Mouse (Mus musculus): Measurements from ENCODE around the gene Qrsl1. TPM values are rescaled to one million over a fixed set of nuclear protein-coding genes. Genes with fewer than 3 reads are reported as not detected.

Gene Qrsl1
- polyA plus RNA-seq, 1 experiment, result 7.1 TPM

- no peaks in the 10 kb centered on the region for H3K4me1 ChIP-seq (ENCODE audit: control insufficient read depth, insufficient read depth, low read length)
- H3K4me3 ChIP-seq (replicated peaks; ENCODE audit: extremely low read depth, low read depth, low read length), result no peak overlapping the region
- TF ChIP-seq POLR2A (IDR thresholded peaks at IDR 0.05; ENCODE audit: borderline replicate concordance, extremely low read depth, low read depth, low read length) (no peak), CTCF (IDR thresholded peaks at IDR 0.05; ENCODE audit: insufficient read depth, low read length) (no peak)
- DNase-seq, result no peak
- 93% methylated on average over 16 of the region's 16 CpGs for WGBS
Observed at GRCm38 (mm10) chr10:43888976-43889375, 12.6 kb downstream of the Qrsl1 start.

DNA sequence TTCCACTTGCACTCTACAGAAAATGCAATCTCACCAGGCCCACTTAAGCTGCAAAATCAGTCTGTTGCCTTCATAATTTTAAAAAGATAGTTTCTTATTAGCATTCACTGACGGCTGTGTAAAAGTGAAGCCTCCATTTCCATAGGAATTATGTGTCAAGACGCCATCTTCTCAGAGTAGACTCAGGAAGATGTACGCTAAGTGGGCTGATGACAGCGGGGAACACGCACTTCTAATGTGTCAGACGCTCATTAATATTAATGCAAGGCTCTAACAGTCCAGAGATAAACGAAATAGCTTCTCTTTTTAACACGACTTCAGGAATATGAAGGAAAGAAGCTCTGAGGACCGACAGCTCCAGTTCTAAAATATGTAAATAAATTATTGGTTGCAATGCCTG is 13.9 kb downstream of the Qrsl1 start:
- no peak for DNase-seq
- no peak overlapping the region for H3K4me3 ChIP-seq (replicated peaks; ENCODE audit: extremely low read depth, low read depth, low read length)
- H3K4me1 ChIP-seq (ENCODE audit: control insufficient read depth, insufficient read depth, low read length), result no peaks in the 10 kb centered on the region
- TF ChIP-seq CTCF (IDR thresholded peaks at IDR 0.05; ENCODE audit: insufficient read depth, low read length) (no peak), POLR2A (IDR thresholded peaks at IDR 0.05; ENCODE audit: borderline replicate concordance, extremely low read depth, low read depth, low read length) (no peak)
- 93% methylated on average over 9 of the region's 9 CpGs for WGBS

DNA sequence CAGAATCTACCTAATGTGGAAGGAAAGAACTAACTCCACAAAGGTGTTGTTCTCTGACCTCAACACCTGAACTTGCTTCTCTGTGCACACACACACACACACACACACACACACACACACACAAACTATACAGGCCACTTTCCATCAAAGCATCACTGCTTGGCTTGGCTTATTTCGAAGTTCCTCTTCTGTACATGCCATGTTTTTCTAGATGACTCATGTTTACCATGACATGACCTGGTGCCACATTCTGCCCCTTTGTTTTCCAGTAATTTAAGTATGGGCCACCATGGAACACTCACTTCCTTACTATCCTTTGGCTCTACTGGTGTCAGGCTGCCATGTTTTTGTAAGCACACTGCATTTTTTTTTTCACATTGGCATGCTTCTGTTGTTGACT is 30.1 kb downstream of the Qrsl1 start:
- Histone ChIP-seq H3K4me3 (replicated peaks; ENCODE audit: extremely low read depth, low read depth, low read length) (no peak overlapping the region), H3K4me1 (ENCODE audit: control insufficient read depth, insufficient read depth, low read length) (no peaks in the 10 kb centered on the region)
- 86% methylated on average over 1 of the region's 1 CpGs for WGBS
- no peak for TF ChIP-seq CTCF (IDR thresholded peaks at IDR 0.05; ENCODE audit: insufficient read depth, low read length)
- TF ChIP-seq POLR2A (IDR thresholded peaks at IDR 0.05; ENCODE audit: borderline replicate concordance, extremely low read depth, low read depth, low read length), result no peak
- no peak for DNase-seq

DNA sequence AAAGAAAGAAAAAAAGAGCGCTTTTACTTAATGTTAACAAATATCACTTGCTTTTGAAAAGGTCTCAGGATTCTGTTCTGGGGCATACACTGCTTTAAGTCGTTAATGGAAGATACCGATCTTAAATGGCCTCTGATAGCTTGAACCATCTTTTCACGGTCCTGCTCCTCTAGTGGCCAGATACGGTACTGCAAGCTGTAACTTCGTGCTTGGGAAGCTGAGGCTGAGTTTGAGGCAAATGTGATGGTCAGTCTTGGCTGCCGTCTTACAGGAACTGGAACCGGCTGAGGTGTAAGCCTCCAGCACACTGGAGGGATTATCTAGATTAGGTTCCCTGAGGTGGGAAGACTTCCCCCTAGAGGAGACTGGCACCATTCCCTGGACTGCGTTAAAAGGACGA is 30.8 kb downstream of the Qrsl1 start:
- DNase-seq, result peak; percentile 37
- no peaks in the 10 kb centered on the region for H3K4me1 ChIP-seq (ENCODE audit: control insufficient read depth, insufficient read depth, low read length)
- H3K4me3 ChIP-seq (replicated peaks; ENCODE audit: extremely low read depth, low read depth, low read length), result no peak overlapping the region
- 68% methylated on average over 10 of the region's 10 CpGs for WGBS
- TF ChIP-seq POLR2A (IDR thresholded peaks at IDR 0.05; ENCODE audit: borderline replicate concordance, extremely low read depth, low read depth, low read length), result no peak
- TF ChIP-seq CTCF (IDR thresholded peaks at IDR 0.05; ENCODE audit: insufficient read depth, low read length), result peak; percentile 90

GRCm38 (mm10) chr10:43856351-43856750 is 45.2 kb downstream of the Qrsl1 start:
- WGBS, result 63% methylated on average over 3 of the region's 3 CpGs
- no peak for DNase-seq

GRCm38 (mm10) chr10:43855916-43856315 is 45.6 kb downstream of the Qrsl1 start:
- H3K4me1 ChIP-seq (ENCODE audit: control insufficient read depth, insufficient read depth, low read length), result no peaks in the 10 kb centered on the region; the same call in 1 of the 2 replicates
- 88% methylated on average over 9 of the region's 9 CpGs for WGBS
- TF ChIP-seq CTCF (IDR thresholded peaks at IDR 0.05; ENCODE audit: insufficient read depth, low read length) (no peak), POLR2A (IDR thresholded peaks at IDR 0.05; ENCODE audit: borderline replicate concordance, extremely low read depth, low read depth, low read length) (no peak)
- no peak for DNase-seq
- no peak overlapping the region for H3K4me3 ChIP-seq (replicated peaks; ENCODE audit: extremely low read depth, low read depth, low read length)

More at GRCm38 (mm10) chr10:43856351-43856750, 45.2 kb downstream of the Qrsl1 start:
- TF ChIP-seq POLR2A (IDR thresholded peaks at IDR 0.05; ENCODE audit: borderline replicate concordance, extremely low read depth, low read depth, low read length), result no peak
- TF ChIP-seq CTCF (IDR thresholded peaks at IDR 0.05; ENCODE audit: insufficient read depth, low read length), result no peak
- Histone ChIP-seq H3K4me1 (ENCODE audit: control insufficient read depth, insufficient read depth, low read length) (no peaks in the 10 kb centered on the region; the same call in 1 of the 2 replicates), H3K4me3 (replicated peaks; ENCODE audit: extremely low read depth, low read depth, low read length) (no peak overlapping the region)

DNA sequence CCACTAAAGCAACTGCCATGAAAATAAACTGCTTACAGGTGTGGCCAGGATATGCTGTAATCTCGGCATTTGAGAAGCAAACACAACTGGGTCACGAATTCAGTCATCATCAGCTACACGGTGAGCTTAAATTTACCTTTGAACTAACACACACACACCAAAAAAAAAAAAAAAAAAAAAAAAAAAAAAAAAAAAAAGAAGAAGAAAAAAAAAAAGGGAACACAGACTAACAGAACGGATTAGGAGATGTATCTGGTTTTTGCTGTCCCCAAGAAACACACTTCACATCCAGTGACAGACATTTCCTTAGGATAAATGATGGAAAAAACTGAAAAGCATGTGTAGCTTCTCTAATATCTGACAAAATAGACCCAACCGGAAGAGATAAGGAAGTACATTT is 49.6 kb downstream of the Qrsl1 start:
- DNase-seq, result no peak
- Histone ChIP-seq H3K4me3 (replicated peaks; ENCODE audit: extremely low read depth, low read depth, low read length) (no peak overlapping the region), H3K4me1 (ENCODE audit: control insufficient read depth, insufficient read depth, low read length) (no peaks in the 10 kb centered on the region; the same call in 1 of the 2 replicates)
- WGBS, result 72% methylated on average over 5 of the region's 5 CpGs
- TF ChIP-seq POLR2A (IDR thresholded peaks at IDR 0.05; ENCODE audit: borderline replicate concordance, extremely low read depth, low read depth, low read length), result no peak
- no peak for TF ChIP-seq CTCF (IDR thresholded peaks at IDR 0.05; ENCODE audit: insufficient read depth, low read length)

GRCm38 (mm10) chr10:43849478-43849877 is 52.1 kb downstream of the Qrsl1 start:
- TF ChIP-seq CTCF (IDR thresholded peaks at IDR 0.05; ENCODE audit: insufficient read depth, low read length) (no peak), POLR2A (IDR thresholded peaks at IDR 0.05; ENCODE audit: borderline replicate concordance, extremely low read depth, low read depth, low read length) (no peak)
- WGBS, result 68% methylated on average over 3 of the region's 3 CpGs
- Histone ChIP-seq H3K4me3 (replicated peaks; ENCODE audit: extremely low read depth, low read depth, low read length) (no peak overlapping the region), H3K4me1 (ENCODE audit: control insufficient read depth, insufficient read depth, low read length) (no peaks in the 10 kb centered on the region)
- DNase-seq, result no peak

DNA sequence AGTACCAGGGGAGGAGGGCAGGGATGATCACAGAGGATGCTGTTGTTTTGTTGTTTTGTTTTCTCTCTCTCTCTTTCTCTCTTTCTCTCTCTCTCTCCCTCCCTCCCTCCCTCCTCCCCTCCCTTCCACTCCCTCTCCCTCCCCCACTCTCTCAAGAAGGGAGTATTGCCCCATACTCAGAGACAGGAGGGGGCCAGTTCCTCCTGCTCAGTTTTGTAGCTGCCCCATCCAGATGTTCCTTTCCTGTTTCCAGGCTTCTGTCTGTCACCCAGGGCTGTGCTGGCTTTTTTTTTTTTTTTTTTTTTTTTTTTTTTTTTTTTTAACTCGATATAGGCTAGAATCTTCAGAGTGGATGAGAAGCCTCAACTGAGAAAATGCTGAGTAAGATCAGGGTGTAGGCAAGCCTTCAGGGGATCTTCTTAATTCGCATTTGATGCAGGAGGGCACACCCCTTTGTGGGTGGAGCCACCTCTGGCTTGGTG is 55.4 kb downstream of the Qrsl1 start:
- Histone ChIP-seq H3K4me1 (ENCODE audit: control insufficient read depth, insufficient read depth, low read length) (no peaks in the 10 kb centered on the region), H3K4me3 (replicated peaks; ENCODE audit: extremely low read depth, low read depth, low read length) (no peak overlapping the region)
- 68% methylated on average over 2 of the region's 2 CpGs for WGBS
- TF ChIP-seq POLR2A (IDR thresholded peaks at IDR 0.05; ENCODE audit: borderline replicate concordance, extremely low read depth, low read depth, low read length) (no peak), CTCF (IDR thresholded peaks at IDR 0.05; ENCODE audit: insufficient read depth, low read length) (no peak)
- DNase-seq, result no peak

- H3K4me1 ChIP-seq (ENCODE audit: control insufficient read depth, insufficient read depth, low read length), result no peaks in the 10 kb centered on the region
- H3K4me3 ChIP-seq (replicated peaks; ENCODE audit: extremely low read depth, low read depth, low read length), result no peak overlapping the region
- 75% methylated on average over 3 of the region's 3 CpGs for WGBS
- TF ChIP-seq POLR2A (IDR thresholded peaks at IDR 0.05; ENCODE audit: borderline replicate concordance, extremely low read depth, low read depth, low read length) (no peak), CTCF (IDR thresholded peaks at IDR 0.05; ENCODE audit: insufficient read depth, low read length) (no peak)
- no peak for DNase-seq
Observed at GRCm38 (mm10) chr10:43845442-43845841, 56.1 kb downstream of the Qrsl1 start.
